Mouse (Mus musculus): ENCODE measurements around the gene Vmn2r114. TPM values are rescaled to one million over a fixed set of nuclear protein-coding genes. Genes with fewer than 3 reads are reported as not detected.
"Not testable (repeated sequence)": the region's sequence is repeated elsewhere in the genome, so short reads cannot be mapped to it uniquely, and the experiment has no call there.

Vmn2r114 gene
- polyA plus RNA-seq (2015; fragmentation: Nextera tagmentation; extraction: Ambion mirVana): not detected in 2 replicates

DNA sequence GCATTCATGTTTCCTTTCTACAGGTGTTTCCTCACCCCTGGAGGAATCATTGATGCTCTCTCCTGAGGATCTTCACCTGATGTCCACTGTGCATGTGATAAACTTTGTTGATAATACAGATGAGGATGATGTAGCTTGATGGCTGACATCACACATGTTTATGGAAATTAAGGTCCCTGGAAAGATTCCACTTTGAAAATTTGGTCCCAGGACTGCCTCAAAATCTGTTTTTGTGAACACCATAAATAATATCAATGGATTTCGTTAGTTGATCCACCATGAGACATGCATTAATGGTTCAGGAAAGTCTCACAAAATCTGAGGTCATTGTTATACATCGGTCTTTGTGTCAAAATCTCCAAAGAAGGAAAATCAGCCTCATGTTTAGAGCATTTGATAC is at the start of gene Vmn2r114:
Gene Vmn2r114 (minus strand): TSS at position 101 of the 400 bp plus-strand sequence.
- not testable (repeated sequence) for DNase-seq (ENCODE audit: low spot score)

DNA sequence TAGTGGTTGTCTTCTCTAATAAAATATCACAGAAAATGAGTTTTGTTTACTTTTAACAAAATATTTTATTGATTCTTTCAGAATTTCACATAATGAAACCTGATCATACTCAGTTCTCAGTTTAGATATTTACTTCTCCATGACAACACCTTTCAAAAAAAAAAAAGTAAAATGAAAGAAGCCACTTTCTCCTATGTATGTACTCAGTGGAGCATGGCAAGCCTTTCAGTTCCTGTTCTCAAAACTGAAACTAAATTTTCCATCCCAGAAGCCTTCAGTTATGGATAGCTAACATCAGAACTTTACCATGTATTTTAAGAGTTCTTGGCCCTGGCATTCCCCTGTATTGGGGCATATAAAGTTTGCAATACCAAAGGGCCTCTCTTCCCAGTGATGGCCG is 39.3 kb upstream of the Vmn2r114 start:
- DNase-seq (ENCODE audit: low spot score): no peak

DNA sequence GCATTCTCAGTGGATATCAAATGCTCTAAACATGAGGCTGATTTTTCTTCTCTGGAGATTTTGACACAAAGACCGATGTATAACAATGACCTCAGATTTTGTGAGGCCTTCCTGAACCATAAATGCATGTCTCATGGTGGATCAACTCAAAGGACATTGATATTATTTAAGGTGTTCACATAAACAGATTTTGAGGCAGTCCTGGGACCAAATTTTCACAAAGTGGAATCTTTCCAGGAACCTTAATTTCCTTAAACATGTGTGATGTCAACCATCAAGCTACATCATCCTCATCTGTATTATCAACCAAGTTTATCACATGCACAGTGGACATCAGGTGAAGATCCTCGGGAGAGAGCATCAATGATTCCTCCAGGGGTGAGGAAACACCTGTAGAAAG is 31.1 kb upstream of the Vmn2r114 start, which contains the start of gene Vmn2r115:
Gene Vmn2r115 (plus strand): TSS at position 301 of the 400 bp plus-strand sequence.
- not testable (repeated sequence) for DNase-seq (ENCODE audit: low spot score)

DNA sequence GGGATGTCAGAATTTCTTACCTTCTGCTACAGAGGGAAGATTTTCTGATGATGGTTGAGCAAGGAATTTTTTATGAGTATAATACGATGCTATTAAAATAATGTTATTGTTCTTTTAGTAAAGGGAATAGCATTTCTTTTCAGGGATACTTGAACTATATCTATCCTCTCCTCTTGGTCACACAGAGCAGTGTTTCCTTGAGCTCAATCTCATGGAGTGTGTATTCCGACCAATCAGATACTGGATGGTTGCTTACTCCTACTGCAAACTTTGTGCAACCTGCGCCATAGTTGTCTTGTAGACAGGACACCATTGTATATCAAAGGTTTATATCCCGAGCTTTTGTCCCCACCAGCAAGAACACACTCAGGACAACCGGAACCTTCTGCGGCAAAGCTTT is 18.3 kb upstream of the Vmn2r114 start:
- no peak for DNase-seq (ENCODE audit: low spot score)

Other genes starting within 250 kb of the Vmn2r114 start
- gene Zfp40, start 119.3 kb downstream of the Vmn2r114 start, polyA plus RNA-seq (2015; fragmentation: Nextera tagmentation; extraction: Ambion mirVana): 8.0 and 8.4 TPM in 2 replicates
- gene Vmn2r115, start 31.2 kb upstream of the Vmn2r114 start, polyA plus RNA-seq (2015; fragmentation: Nextera tagmentation; extraction: Ambion mirVana): not detected in 2 replicates
- not detected in 2 replicates for gene Vmn2r116, start 72.1 kb upstream of the Vmn2r114 start, polyA plus RNA-seq (2015; fragmentation: Nextera tagmentation; extraction: Ambion mirVana)
- not detected in 2 replicates for gene Vmn2r117, start 167.2 kb upstream of the Vmn2r114 start, polyA plus RNA-seq (2015; fragmentation: Nextera tagmentation; extraction: Ambion mirVana)

Measured in thymus, postnatal 0 days (tissue).